Mouse (Mus musculus) ovary, postnatal 10 days (tissue): ENCODE measurements around the gene Foxc2.

Experiments used
- DNase-seq: peaks from one replicate; pipeline ENCODE4 v3.0.0; 2022; ENCODE audit warnings: low spot score

Gene Foxc2

DNA sequence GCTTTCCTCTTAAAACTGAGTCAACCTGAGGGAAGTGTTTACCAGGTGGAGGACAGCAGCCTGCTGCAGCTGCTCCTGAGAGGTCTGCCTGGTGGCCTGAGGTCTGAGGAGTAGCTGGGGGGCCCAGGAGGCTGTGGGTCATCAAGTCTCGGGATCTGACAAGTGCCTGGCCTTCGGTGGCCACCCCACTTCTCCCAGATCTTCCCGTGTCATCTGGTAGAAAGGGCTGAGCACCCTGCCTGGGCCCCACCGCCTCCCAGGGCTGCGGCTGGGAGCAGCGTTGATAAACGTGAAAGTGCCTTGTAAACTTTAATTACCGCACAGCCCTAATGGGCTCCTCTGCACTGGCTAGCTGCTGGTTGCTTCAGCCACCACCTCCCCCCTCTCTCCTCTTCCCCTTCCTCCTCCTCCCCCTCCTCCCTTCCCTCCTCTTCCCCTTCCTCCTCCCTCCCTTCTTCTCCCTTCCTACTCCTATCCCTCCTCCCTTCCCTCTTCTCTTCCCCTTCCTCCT is 32.7 kb downstream of the Foxc2 start:
- DNase-seq, result no peak

DNA sequence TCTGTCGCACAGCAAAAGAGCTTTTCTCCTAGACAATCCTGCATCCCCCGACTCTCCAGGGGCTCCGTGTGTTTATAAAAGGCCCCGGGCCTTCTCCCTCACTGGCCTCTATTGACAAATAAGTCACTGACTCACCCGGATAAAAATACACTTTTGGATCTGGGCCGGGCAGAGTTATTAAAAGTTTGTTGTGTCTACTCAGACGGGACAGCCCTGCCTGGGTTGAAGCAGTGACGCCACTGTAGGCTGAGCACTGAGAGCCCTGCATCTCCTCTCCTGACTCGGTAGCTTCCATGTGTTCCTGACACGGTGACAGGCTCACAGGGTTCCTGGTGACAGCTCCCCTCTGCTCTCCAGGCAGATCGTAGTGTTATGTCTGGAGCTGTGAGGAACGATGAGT is 36.4 kb downstream of the Foxc2 start:
- no peak for DNase-seq

DNA sequence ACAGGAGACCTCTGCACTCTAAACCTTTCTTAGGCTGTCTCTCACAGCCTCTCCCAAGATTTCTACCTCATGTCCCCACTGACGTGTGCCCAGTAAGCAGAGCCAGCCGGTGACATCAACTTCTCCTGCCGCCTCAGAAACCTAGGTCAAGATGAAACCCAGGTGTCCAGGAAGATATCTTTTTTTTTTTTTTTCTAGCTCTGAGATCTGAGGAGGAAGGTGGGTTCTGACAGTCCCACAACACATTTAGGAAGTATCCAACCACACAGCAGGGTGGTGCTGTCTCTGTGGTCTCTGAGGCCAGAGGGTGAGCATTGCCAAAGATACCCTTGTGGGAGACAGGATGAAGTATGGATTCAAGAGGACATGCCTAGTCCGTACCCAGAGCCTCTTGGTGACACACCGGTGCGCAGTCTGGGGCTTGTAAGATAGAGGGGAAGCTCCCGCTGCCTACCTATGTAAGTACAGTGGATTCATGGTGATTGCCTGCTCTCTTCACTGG is 41.1 kb downstream of the Foxc2 start:
- no peak for DNase-seq

DNA sequence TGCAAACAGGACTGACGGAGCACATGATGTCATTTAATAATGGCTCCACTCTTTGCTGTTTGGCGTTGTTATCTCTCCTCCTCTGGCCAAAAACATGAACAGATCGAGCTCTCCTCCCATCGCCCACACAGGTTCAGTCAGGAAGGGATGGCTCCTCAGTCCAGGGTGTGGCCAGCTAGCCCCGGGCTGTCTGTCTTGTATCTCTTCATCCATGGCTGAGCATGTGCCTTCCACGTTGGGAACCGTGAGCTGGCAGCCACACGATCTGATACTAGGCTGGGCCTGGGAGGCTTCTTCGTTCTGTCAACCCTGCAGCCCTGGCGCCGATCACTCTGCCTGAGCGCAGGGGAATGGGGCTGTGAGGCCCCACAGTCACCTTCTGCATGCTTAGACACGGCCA is 42.8 kb downstream of the Foxc2 start:
- DNase-seq, result no peak

DNA sequence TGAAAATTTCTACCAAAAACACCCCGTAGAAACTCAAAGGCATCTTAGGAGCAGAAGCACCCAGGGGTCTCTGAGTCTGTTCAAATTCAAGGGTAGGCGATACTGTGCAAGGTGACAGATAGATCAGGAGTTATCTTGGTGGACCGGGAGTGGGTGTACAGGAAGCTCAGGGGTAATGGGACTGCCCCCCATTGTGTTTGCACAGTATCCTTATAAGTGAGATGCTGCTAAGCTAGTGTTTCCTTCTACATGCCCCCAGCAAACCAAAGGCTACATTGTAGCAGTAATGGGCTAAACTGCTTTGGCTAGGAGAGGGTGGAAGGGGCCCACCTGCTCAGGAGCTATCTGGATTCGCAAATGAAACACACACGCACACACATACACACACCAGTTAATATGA is 45.5 kb downstream of the Foxc2 start:
- no peak for DNase-seq

DNA sequence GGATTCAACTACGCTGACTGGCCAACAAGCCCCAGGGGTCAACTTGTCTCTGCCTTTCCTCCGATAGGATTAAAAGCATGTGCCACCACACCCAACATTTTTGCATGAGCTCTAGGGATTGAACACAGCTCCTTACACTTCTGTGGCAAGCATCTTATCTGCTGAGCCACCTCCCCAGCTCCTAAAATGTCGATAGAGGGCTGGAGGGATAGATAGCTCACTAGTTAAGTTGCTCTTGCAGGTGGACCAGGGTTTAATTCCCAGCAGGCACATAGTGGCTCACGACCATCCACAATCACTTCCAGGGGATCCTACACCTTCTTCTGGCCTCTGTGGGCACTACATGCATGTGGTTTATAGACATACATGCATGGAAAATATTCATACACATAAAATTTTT is 46.4 kb downstream of the Foxc2 start:
- no peak for DNase-seq

DNA sequence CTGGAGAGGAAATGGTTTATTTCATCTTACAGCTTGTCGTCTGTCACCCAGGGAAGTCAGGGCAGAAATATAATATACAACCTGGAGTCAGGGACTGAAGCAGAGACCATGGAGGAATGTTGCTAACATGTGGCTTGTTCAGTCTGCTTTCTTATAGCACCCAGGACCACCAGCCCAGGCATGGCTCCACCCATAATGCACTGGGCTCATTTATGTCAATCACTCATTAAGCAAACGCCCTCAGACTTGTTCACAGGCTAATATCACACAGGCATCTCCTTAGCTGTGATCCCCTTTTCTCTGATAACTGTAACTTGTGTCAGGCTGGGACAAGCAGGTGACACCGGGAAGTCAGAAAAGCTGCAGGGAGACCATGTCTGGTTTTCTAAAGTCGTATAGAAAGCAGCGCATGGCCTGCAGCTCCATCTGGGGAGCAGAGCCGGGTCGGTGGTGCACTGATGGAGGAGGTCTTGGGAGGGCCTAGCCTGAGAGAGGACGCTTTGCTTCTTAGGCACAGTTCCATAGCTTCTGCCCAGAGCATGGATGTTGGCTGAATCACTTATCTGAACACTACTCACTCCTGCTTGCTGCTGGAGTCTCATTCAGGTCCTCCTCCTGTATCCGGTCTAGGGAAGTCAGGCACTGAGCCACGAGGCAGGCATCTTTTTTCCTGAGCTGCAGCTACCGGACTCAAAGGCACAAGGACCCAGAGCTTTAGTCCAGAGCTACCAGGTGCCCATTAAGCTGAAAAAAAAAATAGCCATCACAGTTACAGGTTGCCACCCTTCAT is 47.1 kb downstream of the Foxc2 start:
- DNase-seq, result no peak

DNA sequence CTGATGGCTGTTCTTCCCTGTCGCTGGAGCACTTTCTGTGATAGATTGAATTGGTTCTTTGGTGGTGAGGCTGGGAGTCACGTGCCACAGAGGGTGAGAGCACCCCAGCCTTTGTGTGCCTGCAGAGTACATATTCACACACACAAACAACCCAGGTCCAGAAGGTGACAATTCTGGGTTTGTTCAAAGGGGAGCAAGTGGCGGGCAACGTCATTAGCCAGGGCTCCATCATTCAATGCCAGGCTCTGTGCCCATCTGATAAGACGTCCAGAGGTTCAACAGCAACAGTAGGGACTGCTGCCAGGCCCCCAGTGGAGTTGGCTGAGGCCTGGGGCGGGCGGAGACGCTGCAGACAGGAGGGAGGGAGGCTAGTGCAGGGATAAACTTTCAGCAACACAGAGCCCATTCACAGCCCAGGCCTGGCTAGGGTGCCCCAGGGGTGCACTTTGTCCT is 48.1 kb downstream of the Foxc2 start:
- DNase-seq, result peak; percentile 38

DNA sequence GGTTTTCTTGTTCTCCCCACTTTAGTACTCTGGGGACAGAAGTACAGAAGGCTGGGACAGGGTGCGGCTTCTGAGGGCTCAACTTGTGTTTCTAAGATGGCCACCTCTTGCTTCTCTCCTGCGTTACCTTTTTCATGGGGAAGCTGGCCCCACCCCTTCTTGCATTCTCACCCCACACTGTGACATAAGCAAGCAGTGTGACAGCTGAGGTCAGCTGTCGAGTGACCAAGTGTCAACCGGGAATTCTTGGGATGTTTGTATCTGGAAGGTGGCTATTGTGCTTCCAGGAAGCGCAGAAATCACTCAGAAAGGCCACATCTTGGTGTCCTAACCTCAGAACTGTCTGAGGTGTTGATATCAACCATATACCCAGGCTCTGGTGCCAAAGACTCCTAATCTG is 52.1 kb downstream of the Foxc2 start:
- DNase-seq, result no peak
